Mouse (Mus musculus): ENCODE data around the gene Btnl10.
A peak's percentile ranks its signal among the peaks of the same experiment; 100 is the strongest.
"Not testable (repeated sequence)": the region's sequence is repeated elsewhere in the genome, so short reads cannot be mapped to it uniquely, and the experiment has no call there.

Btnl10 gene

DNA sequence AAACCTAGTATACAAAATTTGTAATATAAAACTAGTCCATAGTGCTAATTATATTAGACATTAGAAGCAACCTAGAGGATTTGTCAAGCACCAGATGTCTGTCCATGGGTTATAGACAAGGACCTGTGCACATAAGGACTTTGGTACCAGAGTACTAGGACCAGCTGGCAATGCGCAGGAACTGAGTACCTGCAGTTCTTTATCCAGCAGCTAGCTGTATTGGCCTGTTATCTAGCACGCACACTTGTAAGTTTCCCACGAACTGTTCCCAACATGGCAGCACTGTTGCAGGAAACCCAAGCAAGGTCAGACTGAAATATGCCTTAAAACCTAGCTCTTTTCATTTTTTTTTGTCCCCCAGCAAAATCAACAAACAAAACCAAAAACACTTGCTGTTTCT is 12.5 kb downstream of the Btnl10 start:
- DNase-seq (ENCODE audit: low spot score in 2 of 2) = no peak

DNA sequence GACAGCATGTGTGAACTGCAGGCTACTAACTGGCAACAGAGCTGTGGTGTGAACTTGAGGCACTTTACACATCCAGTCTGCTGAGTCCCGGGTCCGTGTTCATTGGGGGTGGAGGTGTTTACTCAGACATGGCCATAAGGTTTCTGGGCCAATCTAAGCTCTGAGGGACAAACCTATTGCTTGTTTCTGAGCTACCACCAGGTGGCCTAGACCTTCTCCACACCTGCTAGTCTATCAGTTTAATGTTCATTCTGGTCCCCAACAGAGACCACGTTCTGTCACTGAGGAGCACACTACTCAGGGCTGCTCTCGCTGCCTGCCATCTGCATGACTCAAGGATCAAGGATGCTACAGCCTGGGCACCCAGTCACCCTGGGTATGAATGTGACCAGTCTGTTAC is 13.9 kb downstream of the Btnl10 start:
- DNase-seq (ENCODE audit: low spot score in 2 of 2) = no peak

- DNase-seq (ENCODE audit: low spot score in 2 of 2) = no peak
Observed at GRCm38 (mm10) chr11:58937909-58938308, 20.2 kb downstream of the Btnl10 start.

DNA sequence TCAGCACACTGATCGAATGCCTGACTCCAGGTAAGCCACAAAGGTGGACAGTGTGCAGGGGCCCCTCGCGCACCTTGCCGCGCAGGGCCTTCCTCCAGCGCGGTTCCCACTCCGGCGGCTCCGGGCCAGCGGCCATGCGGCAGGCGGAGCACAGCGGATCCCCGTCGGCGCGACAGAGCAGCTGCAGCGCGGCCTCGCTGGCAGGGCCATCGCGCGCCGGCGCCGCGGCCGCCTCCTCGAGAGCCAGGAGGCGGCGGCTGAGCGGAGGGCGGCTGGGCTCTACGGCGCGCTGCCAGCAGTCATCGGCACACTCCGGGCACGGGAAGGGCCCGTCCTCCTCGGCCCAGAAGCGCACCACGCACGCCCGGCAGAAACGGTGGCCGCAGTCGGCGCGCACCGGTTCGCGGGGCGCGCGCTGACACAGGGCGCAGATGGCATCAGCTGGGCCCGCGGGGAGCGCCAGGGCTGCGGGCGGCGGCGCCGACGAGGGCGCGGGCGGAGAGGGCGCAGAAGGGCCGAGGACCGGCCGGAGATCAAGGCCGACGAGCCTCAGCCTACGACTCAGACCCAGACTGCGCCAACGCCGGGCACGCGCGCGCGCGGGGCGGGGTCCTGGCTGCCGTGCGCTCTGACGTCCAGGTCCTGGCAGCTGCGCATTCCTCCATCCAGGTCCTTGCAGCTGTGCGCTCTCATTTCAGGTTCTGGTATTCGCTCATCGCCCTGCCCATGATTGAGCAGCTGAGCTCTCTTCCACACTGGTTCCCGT is 20.8 kb downstream of the Btnl10 start, which contains the start of gene Rnf187:
Gene Rnf187, minus strand, starts transcription at position 595 of the 766 bp plus-strand sequence.
- DNase-seq (ENCODE audit: low spot score in 2 of 2) = peak; percentile 87 to 90

DNA sequence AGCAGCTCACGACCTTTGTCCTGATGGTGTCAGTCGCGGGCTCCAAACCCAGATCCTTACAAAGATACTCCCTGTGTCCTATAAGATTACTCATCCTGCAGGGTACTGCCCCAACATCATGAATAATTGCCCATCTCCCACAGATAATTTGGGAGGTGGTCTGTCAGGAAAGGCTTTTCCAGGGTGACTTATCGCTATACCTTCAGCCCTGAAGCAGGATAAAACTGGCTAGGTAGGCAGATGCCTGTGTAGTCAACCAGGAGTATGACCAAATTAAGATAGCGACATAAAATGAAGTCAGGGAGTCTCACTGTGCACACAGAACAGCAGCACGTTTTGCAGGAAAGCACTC is 21.4 kb downstream of the Btnl10 start:
- no peak for DNase-seq (ENCODE audit: low spot score in 2 of 2)

DNA sequence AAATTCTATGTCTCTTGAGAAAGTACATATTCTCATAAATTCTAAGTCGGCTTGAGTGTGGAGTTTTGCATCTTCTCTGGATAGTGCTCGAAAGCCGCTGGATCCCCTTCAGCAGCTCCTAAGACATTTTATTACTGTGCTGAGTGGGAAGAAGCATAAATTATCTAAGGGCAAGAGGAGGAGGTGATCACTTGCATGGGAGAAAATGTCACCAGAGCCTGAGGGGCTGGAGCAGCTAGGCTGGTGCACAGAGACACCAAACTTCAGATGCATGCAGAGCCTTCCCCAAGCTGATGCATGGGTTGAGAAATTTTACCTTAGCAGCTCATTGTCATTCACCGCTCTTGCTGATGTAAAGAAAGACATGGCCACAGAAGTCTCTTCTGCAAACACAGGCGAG is 26.4 kb downstream of the Btnl10 start:
- no peak for DNase-seq (ENCODE audit: low spot score in 2 of 2)

- no peak for DNase-seq (ENCODE audit: low spot score in 2 of 2)
Observed at GRCm38 (mm10) chr11:58947306-58947705, 29.6 kb downstream of the Btnl10 start.

- peak; percentile 52 to 61 for DNase-seq (ENCODE audit: low spot score in 2 of 2)
Observed at GRCm38 (mm10) chr11:58947798-58948528, 30.3 kb downstream of the Btnl10 start.

GRCm38 (mm10) chr11:58948542-58949479 is 31.1 kb downstream of the Btnl10 start, which contains the start of gene Hist3h2ba:
TSS of gene Hist3h2ba (plus strand) at chr11:58948920.
- DNase-seq (ENCODE audit: low spot score in 2 of 2) = peak; percentile 75 to 79

- peak; percentile 62 to 67 for DNase-seq (ENCODE audit: low spot score in 2 of 2)
Observed at GRCm38 (mm10) chr11:58949480-58950431, 32.0 kb downstream of the Btnl10 start.

DNA sequence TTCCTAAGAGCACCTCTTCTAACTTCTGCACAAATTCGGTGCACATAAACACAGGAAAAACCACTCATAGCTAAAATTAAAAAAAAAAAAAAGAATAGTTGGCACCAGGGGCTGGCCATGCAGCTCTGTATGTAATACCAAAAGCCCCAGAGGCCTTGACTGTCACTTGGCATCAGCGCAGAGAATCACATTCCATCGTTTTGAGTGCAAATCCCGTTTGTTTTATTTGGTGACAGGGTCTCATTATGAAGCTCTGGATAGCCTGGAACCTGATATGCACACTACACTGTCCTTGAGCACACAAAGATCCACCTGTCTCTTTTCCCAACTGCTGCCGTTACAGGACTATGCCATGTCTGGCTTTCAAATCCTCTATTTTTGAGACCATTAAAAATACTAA is 33.5 kb downstream of the Btnl10 start:
- DNase-seq (ENCODE audit: low spot score in 2 of 2) = no peak

DNA sequence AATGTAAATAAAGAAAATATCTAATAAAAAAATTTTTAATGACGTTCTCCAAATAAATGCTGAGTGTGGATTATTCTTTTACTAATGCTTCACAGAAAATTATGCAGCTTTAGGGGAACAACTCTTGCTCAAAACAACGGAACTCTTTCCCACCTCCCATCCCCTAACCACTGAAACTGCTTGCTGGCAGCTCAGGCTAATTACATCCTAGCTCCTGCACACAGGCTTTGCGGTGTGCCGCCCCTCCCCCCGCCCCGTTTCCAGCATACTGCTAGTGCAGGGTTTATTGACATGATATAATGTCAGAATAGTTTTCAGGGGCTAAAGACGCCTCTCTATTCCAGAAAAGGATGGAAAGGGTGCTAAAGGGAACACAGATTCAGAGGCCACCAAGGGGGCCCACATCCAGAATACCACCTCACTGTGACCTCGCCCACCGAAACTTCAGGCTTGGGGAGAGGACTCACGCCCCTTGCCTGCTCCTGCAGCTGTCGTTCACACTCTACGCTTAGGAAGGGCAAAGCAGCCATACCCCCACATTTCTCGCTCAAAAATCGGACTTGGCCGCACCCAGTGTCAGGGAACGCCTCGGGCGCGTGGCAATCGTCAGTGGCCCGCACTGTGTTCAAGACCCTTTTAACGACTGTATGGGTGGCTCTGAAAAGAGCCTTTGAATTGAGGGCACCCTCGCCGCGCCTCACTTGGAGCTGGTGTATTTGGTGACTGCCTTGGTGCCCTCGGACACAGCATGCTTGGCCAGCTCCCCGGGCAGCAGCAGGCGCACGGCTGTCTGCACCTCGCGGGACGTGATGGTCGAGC is 35.9 kb downstream of the Btnl10 start:
- no peak for DNase-seq (ENCODE audit: low spot score in 2 of 2)

GRCm38 (mm10) chr11:58954170-58954419 is 36.4 kb downstream of the Btnl10 start:
- not testable (repeated sequence) for DNase-seq (ENCODE audit: low spot score in 2 of 2)

GRCm38 (mm10) chr11:58954420-58955142 is 36.9 kb downstream of the Btnl10 start, which contains the start of the genes Hist3h2a and Trim17:
TSS of gene Hist3h2a (plus strand) at chr11:58954685.
TSS of gene Trim17 (plus strand) at chr11:58954685.
- DNase-seq (ENCODE audit: low spot score in 2 of 2) = peak; percentile 87 to 95

DNA sequence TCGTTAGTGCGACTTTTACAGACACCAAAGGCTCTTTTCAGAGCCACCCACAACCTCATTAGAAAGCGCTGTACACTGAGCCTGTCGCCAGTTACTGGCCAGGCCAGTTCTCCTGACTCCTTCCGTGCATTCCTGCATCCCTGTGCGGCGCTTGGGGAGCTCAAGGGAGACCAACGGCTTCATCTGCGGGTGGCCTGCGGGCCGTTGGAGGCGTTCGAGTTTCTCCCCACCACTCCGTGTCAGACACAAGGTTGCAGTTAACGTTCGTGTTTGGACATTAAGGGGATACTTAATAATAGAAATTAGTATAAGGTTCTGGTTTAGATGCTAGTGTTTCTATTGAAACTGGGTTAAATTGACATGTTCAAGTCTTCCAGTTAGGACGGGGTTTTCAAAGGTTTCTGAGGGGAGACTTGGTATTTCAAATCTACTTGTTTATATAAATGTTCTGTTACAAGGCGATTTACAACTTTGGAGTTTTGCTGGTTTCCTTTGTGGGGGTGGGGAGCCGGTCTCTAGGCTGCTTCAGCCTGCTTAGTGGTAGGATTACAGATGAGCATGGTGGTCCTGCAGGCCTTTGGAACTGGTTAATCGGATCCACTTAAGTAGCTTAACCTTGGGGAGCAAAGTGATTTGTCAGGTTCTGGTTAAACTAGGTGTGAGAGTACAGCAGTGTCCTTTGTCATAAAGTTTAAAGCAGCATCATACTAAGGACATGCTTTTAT is 37.6 kb downstream of the Btnl10 start:
- no peak for DNase-seq (ENCODE audit: low spot score in 2 of 2)

GRCm38 (mm10) chr11:58955868-58956257 is 38.2 kb downstream of the Btnl10 start:
- DNase-seq (ENCODE audit: low spot score in 2 of 2) = no peak

DNA sequence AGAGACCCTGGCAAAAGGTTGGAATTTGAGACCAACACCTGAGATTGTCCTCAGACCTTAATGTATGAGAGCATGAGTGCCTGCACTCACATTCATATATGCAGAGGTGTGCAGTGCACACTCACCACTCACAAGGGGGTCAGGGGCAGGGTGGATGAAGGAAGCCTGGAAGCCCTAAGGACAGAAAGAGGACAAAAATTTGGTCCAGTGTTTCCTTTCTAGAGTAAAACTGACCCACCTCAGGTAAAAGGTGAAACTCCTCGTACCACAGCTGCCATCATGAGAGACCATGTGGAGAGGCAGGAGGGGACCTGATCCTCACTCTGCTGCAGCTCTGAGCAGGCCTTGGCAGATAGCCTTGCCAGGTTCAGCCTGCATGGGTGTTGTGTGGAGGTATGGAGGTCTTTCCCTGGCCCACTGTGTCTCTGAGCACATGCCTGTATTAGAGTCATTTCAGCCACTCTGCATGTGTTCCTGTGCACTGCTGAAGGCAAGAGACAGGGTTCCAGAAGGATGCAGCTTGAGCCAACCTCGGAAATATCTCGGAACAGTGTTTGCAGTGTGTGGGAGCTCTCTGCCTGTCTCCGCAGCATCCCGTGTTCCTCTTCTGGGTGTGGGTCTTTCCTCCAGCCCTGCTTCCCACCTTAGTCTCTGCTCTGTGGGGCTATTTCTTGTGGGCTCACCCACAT is 39.7 kb downstream of the Btnl10 start:
- no peak for DNase-seq (ENCODE audit: low spot score in 2 of 2)

- DNase-seq (ENCODE audit: low spot score in 2 of 2) = no peak
Observed at GRCm38 (mm10) chr11:58958536-58958935, 40.8 kb downstream of the Btnl10 start.
